Mouse (Mus musculus): ENCODE measurements around the gene Idh3a. TPM values are rescaled to one million over a fixed set of nuclear protein-coding genes. Genes with fewer than 3 reads are reported as not detected.

Gene Idh3a
- polyA plus RNA-seq, 1 experiment from 2014 or later, result 99.6 TPM

DNA sequence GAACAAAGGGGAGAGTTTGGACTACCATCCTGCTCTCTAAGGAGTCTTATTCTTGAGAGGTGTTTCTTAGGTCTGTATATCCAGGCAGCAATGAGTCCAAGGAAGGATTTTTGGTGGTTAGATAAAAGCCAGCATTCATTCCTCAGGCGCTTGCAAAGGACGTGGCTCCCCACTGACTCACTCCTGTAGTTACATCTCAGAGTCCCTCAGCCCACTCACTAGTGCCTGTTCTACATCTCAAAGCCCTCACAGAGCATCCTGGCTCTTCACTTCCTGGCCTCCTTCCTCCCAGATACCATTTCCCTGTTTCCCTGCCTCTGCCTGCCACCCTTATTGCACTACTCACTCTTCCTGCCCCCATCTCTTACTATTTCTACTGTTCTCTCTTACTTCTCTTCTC, 16.3 kb downstream of the Idh3a start:
- H3K27ac ChIP-seq (ENCODE audit: low read length), result no peak overlapping the region
- no peaks in the 10 kb centered on the region for H3K9me3 ChIP-seq (ENCODE audit: control insufficient read depth, low read depth, low read length)
- H3K4me1 ChIP-seq (ENCODE audit: control insufficient read depth, insufficient read depth, low read length), result no peaks in the 10 kb centered on the region
- WGBS, result 88% methylated on average over 2 of the region's 2 CpGs
- H3K4me2 ChIP-seq (replicated peaks; ENCODE audit: low read depth, low read length), result no peak overlapping the region
- H3K4me3 ChIP-seq (ENCODE audit: low read depth, low read length), result no peak overlapping the region
- no peak overlapping the region for H3K9ac ChIP-seq (replicated peaks; ENCODE audit: low read depth, low read length)
- no peaks in the 10 kb centered on the region for H3K27me3 ChIP-seq (ENCODE audit: control insufficient read depth, insufficient read depth, low read length)
- H3K36me3 ChIP-seq (ENCODE audit: control insufficient read depth, insufficient read depth, low read length), result peaks cover 26% of the 10 kb centered on the region
- no peak for ATAC-seq (ENCODE audit: insufficient number of reproducible peaks, insufficient read depth, low FRiP score, low read depth)

- no peaks in the 10 kb centered on the region for H3K27me3 ChIP-seq (ENCODE audit: control insufficient read depth, insufficient read depth, low read length)
- ATAC-seq (ENCODE audit: insufficient number of reproducible peaks, insufficient read depth, low FRiP score, low read depth), result no peak
- peaks cover 25% of the 10 kb centered on the region for H3K36me3 ChIP-seq (ENCODE audit: control insufficient read depth, insufficient read depth, low read length)
- no peak overlapping the region for H3K27ac ChIP-seq (ENCODE audit: low read length)
- H3K4me2 ChIP-seq (replicated peaks; ENCODE audit: low read depth, low read length), result no peak overlapping the region
- WGBS, result 87% methylated on average over 7 of the region's 7 CpGs
- no peak overlapping the region for H3K4me3 ChIP-seq (ENCODE audit: low read depth, low read length)
- H3K9me3 ChIP-seq (ENCODE audit: control insufficient read depth, low read depth, low read length), result no peaks in the 10 kb centered on the region
- H3K4me1 ChIP-seq (ENCODE audit: control insufficient read depth, insufficient read depth, low read length), result no peaks in the 10 kb centered on the region
- H3K9ac ChIP-seq (replicated peaks; ENCODE audit: low read depth, low read length), result no peak overlapping the region
Measured at GRCm38 (mm10) chr9:54602916-54603315, 16.8 kb downstream of the Idh3a start.

DNA sequence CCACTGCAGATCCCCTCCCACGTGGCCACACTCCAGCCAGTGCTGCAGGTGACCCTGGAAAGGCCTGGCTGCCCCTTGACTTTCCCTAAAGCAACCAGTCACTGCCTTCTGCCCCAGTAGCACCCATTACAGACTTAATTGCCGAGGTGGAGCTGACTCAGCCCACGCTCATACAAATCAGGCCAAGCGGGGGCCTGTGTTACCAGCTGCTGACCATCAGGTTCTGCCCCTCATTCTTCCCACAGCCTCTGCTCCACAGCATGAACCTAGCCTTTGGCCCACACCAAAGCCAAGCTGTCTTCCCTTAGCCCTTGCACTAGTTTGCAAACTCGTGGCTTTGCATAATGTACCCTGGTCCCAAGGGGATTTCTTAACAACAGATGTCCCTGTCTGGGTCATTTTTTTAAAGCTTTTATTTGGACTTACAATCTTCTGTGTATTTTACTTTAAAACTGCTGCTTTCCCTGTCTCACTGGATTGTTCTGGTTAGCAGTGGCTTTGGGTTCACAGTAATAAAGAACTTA, 18.1 kb downstream of the Idh3a start:
- Histone ChIP-seq H3K4me1 (ENCODE audit: control insufficient read depth, insufficient read depth, low read length) (no peaks in the 10 kb centered on the region), H3K9ac (replicated peaks; ENCODE audit: low read depth, low read length) (no peak overlapping the region), H3K4me3 (ENCODE audit: low read depth, low read length) (no peak overlapping the region), H3K36me3 (ENCODE audit: control insufficient read depth, insufficient read depth, low read length) (peaks cover 25% of the 10 kb centered on the region), H3K9me3 (ENCODE audit: control insufficient read depth, low read depth, low read length) (no peaks in the 10 kb centered on the region), H3K27ac (ENCODE audit: low read length) (no peak overlapping the region), H3K27me3 (ENCODE audit: control insufficient read depth, insufficient read depth, low read length) (no peaks in the 10 kb centered on the region), H3K4me2 (replicated peaks; ENCODE audit: low read depth, low read length) (no peak overlapping the region)
- WGBS, result 76% methylated on average over 5 of the region's 5 CpGs
- ATAC-seq (ENCODE audit: insufficient number of reproducible peaks, insufficient read depth, low FRiP score, low read depth), result no peak

DNA sequence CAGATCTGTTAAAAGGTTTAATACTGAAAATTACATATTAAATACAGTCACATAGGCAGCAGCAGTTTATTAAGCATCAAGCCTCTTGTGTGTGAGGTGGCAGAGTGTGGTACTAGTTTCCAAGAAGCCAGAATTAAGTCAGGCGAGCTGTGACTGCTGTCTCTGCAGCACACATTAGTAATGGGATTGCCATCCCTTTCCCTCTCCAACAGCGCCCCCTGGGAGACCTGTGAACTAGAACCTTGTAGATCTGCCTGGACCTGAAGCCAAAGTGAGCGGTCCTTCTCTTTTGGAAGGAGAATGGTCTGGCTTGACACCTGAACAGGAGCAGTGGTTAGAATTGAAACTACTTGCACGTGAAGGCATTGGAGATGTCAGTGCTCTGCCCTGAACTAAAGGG, 18.8 kb downstream of the Idh3a start:
- Histone ChIP-seq H3K27me3 (ENCODE audit: control insufficient read depth, insufficient read depth, low read length) (no peaks in the 10 kb centered on the region), H3K36me3 (ENCODE audit: control insufficient read depth, insufficient read depth, low read length) (peaks cover 21% of the 10 kb centered on the region), H3K9ac (replicated peaks; ENCODE audit: low read depth, low read length) (no peak overlapping the region), H3K9me3 (ENCODE audit: control insufficient read depth, low read depth, low read length) (no peaks in the 10 kb centered on the region), H3K4me1 (ENCODE audit: control insufficient read depth, insufficient read depth, low read length) (no peaks in the 10 kb centered on the region), H3K4me2 (replicated peaks; ENCODE audit: low read depth, low read length) (no peak overlapping the region), H3K27ac (ENCODE audit: low read length) (no peak overlapping the region), H3K4me3 (ENCODE audit: low read depth, low read length) (no peak overlapping the region)
- 66% methylated on average over 4 of the region's 4 CpGs for WGBS
- no peak for ATAC-seq (ENCODE audit: insufficient number of reproducible peaks, insufficient read depth, low FRiP score, low read depth)

GRCm38 (mm10) chr9:54612781-54613191, 26.7 kb downstream of the Idh3a start:
- no peak for ATAC-seq (ENCODE audit: insufficient number of reproducible peaks, insufficient read depth, low FRiP score, low read depth)
- no peaks in the 10 kb centered on the region for H3K27me3 ChIP-seq (ENCODE audit: control insufficient read depth, insufficient read depth, low read length)
- H3K9ac ChIP-seq (replicated peaks; ENCODE audit: low read depth, low read length), result no peak overlapping the region
- no peaks in the 10 kb centered on the region for H3K9me3 ChIP-seq (ENCODE audit: control insufficient read depth, low read depth, low read length)
- no peaks in the 10 kb centered on the region for H3K36me3 ChIP-seq (ENCODE audit: control insufficient read depth, insufficient read depth, low read length)
- no peak overlapping the region for H3K4me2 ChIP-seq (replicated peaks; ENCODE audit: low read depth, low read length)
- WGBS, result 74% methylated on average over 5 of the region's 5 CpGs
- no peak overlapping the region for H3K4me3 ChIP-seq (ENCODE audit: low read depth, low read length)
- no peaks in the 10 kb centered on the region for H3K4me1 ChIP-seq (ENCODE audit: control insufficient read depth, insufficient read depth, low read length)
- 0 out of 2 replicates have a peak overlapping the region, but pooled peaks have one; percentile 15 for H3K27ac ChIP-seq (ENCODE audit: low read length)

DNA sequence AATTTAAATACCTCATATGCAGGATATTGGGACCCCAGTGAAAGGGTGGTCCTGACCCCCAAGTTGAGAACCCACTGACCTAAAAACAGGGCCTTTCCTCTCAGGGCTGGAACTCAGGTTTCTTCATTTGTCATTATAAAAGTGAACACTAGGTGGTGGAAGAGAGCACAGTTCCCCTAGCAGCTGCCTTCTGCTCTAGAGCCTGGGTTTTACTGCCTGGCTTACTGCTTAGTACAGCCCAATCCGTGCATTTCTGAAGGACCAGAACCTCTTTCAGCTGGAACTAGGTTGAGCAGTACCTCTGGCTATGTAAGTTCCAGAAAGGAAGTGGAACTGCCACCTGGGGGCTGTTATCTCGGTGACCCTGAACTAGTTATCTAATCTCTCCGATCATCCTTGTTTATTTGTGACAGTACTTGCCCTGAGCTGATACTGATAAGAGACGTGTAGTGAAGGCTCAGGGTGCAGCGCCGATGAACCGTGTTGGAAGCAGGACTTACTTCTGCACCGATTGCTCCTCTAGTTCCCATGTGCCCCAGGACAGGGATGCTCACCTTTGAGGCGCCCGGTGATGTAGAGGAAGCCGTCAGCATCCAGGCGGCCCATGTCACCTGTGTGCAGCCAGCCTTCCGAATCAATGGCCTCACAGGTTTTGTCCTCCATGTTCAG, 28.2 kb downstream of the Idh3a start:
- Histone ChIP-seq H3K9ac (replicated peaks; ENCODE audit: low read depth, low read length) (no peak overlapping the region), H3K36me3 (ENCODE audit: control insufficient read depth, insufficient read depth, low read length) (no peaks in the 10 kb centered on the region), H3K4me1 (ENCODE audit: control insufficient read depth, insufficient read depth, low read length) (no peaks in the 10 kb centered on the region), H3K4me3 (ENCODE audit: low read depth, low read length) (no peak overlapping the region), H3K27ac (ENCODE audit: low read length) (no peak overlapping the region), H3K9me3 (ENCODE audit: control insufficient read depth, low read depth, low read length) (no peaks in the 10 kb centered on the region), H3K27me3 (ENCODE audit: control insufficient read depth, insufficient read depth, low read length) (no peaks in the 10 kb centered on the region), H3K4me2 (replicated peaks; ENCODE audit: low read depth, low read length) (no peak overlapping the region)
- WGBS, result 46% methylated on average over 13 of the region's 13 CpGs
- no peak for ATAC-seq (ENCODE audit: insufficient number of reproducible peaks, insufficient read depth, low FRiP score, low read depth)

- no peak overlapping the region for H3K27ac ChIP-seq (ENCODE audit: low read length)
- no peak overlapping the region for H3K4me3 ChIP-seq (ENCODE audit: low read depth, low read length)
- H3K4me2 ChIP-seq (replicated peaks; ENCODE audit: low read depth, low read length), result no peak overlapping the region
- no peaks in the 10 kb centered on the region for H3K4me1 ChIP-seq (ENCODE audit: control insufficient read depth, insufficient read depth, low read length)
- WGBS, result 94% methylated on average over 5 of the region's 5 CpGs
- H3K9me3 ChIP-seq (ENCODE audit: control insufficient read depth, low read depth, low read length), result no peaks in the 10 kb centered on the region
- no peaks in the 10 kb centered on the region for H3K36me3 ChIP-seq (ENCODE audit: control insufficient read depth, insufficient read depth, low read length)
- no peaks in the 10 kb centered on the region for H3K27me3 ChIP-seq (ENCODE audit: control insufficient read depth, insufficient read depth, low read length)
- no peak overlapping the region for H3K9ac ChIP-seq (replicated peaks; ENCODE audit: low read depth, low read length)
- no peak for ATAC-seq (ENCODE audit: insufficient number of reproducible peaks, insufficient read depth, low FRiP score, low read depth)
Measured at GRCm38 (mm10) chr9:54627240-54627639, 41.1 kb downstream of the Idh3a start.

- no peak overlapping the region for H3K4me2 ChIP-seq (replicated peaks; ENCODE audit: low read depth, low read length)
- no peaks in the 10 kb centered on the region for H3K27me3 ChIP-seq (ENCODE audit: control insufficient read depth, insufficient read depth, low read length)
- H3K4me3 ChIP-seq (ENCODE audit: low read depth, low read length), result no peak overlapping the region
- no peaks in the 10 kb centered on the region for H3K4me1 ChIP-seq (ENCODE audit: control insufficient read depth, insufficient read depth, low read length)
- ATAC-seq (ENCODE audit: insufficient number of reproducible peaks, insufficient read depth, low FRiP score, low read depth), result no peak
- no peak overlapping the region for H3K27ac ChIP-seq (ENCODE audit: low read length)
- H3K9ac ChIP-seq (replicated peaks; ENCODE audit: low read depth, low read length), result no peak overlapping the region
- no peaks in the 10 kb centered on the region for H3K9me3 ChIP-seq (ENCODE audit: control insufficient read depth, low read depth, low read length)
- 90% methylated on average over 4 of the region's 4 CpGs for WGBS
- no peaks in the 10 kb centered on the region for H3K36me3 ChIP-seq (ENCODE audit: control insufficient read depth, insufficient read depth, low read length)
Measured at GRCm38 (mm10) chr9:54628752-54629151, 42.6 kb downstream of the Idh3a start.

Measured in stomach, embryonic 14.5 days (tissue).